Mouse (Mus musculus) cerebellum, adult 9-11 months (tissue): ENCODE measurements at regions not wholly inside any gene's neighbourhood (a gene's known extent, or its start where the extent isn't known, plus 50 kb on each side); places are given as distances from the start of the nearest gene placed in this dataset.

ENCODE experiments used
- DNase-seq: peaks from one replicate; pipeline ENCODE4 v3.0.0; 2022

- no peak for DNase-seq
These were observed 60.0 kb upstream of the Ajap1 start for GRCm38 (mm10) chr4:153542631-153543031.

DNA sequence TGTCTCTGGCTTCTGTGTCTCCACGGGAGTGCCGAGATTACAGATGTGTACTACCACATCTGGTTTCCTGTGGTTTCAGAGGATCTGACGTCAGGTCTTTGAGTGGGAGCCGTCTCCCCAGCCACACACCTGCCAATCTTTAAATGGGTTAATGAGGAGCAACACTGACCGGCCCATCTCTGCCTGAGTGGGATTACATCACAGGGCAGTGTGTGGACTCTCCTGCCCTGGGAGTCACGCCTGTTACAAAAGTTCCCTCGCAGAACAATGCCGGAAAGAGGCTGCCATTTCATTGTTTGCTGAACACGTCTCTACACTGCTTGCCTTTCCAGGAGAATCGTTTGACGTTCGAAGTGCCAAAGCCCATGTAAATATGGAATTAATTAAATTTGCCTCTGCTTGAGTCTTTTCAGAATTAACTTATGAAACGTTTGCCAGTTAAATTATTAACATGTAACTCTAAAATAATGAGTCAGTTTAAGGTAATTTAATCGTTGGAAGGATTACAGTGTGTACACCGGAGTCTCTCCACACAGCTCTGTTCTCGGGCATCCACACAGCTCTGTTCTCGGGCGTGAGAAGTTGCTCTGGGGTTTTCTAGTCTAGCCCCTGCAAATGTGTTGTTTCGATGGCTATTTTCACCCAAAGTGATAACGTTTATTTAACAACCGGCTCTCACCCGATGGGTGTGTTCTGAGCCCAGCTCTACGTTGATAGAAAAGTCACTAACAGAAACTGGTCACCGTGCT lies 61.5 kb upstream of the Ajap1 start:
- DNase-seq = no peak

GRCm38 (mm10) chr4:153546709-153547108 lies 64.1 kb upstream of the Ajap1 start:
- no peak for DNase-seq

- no peak for DNase-seq
These were observed 64.5 kb upstream of the Ajap1 start for GRCm38 (mm10) chr4:153547111-153547510.

- no peak for DNase-seq
These were observed 65.3 kb upstream of the Ajap1 start for GRCm38 (mm10) chr4:153547871-153548270.

GRCm38 (mm10) chr4:153551291-153551690 lies 68.7 kb upstream of the Ajap1 start:
- DNase-seq = no peak

- DNase-seq = no peak
These were observed 69.9 kb upstream of the Ajap1 start for GRCm38 (mm10) chr4:153552483-153552882.

GRCm38 (mm10) chr4:153557812-153558608 lies 75.4 kb upstream of the Ajap1 start:
- DNase-seq = no peak

GRCm38 (mm10) chr4:153559568-153559967 lies 77.0 kb upstream of the Ajap1 start:
- no peak for DNase-seq

DNA sequence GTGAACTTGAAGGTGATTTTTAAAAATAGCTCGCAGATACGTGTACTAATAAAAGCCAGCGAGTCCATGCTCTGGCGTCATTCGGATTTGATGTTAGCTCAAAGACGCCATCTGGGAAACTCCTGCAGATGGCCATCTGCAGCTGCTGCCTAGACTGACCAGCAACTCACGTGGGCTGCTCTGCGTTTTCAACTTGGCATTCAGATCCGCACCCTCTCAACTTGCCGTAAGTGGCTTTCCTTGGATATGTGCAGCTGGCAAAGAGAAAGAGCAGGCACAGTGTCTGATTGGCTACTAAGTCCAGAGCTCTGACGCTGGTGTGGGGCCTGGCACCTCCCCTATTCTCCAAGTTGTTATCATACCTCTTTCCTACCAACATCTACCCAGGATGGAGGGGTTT lies 77.6 kb upstream of the Ajap1 start:
- no peak for DNase-seq

GRCm38 (mm10) chr4:153560956-153561355 lies 78.3 kb upstream of the Ajap1 start:
- no peak for DNase-seq

DNA sequence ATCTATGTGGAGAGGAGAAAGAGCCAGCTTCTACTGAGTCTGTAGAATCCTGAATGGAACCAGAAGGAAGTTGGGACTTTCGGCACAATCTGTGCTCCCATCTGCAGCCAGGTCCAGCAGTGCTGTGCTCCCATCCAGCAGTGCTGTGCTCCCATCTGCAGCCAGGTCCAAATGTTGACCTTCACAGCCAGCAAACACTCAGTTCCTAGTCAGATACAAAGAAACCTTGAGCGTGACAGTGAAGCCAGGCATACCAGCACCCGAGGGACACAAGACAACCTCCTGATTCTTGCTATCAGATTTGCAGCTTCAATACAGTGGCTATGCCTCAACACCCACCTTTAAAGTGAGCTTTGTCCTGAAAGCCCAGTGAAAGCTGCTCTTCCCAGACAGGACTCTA lies 79.4 kb upstream of the Ajap1 start:
- no peak for DNase-seq

GRCm38 (mm10) chr4:153567329-153567973 lies 84.8 kb upstream of the Ajap1 start:
- no peak for DNase-seq

- DNase-seq = no peak
These were observed 90.7 kb upstream of the Ajap1 start for GRCm38 (mm10) chr4:153573180-153573769.

DNA sequence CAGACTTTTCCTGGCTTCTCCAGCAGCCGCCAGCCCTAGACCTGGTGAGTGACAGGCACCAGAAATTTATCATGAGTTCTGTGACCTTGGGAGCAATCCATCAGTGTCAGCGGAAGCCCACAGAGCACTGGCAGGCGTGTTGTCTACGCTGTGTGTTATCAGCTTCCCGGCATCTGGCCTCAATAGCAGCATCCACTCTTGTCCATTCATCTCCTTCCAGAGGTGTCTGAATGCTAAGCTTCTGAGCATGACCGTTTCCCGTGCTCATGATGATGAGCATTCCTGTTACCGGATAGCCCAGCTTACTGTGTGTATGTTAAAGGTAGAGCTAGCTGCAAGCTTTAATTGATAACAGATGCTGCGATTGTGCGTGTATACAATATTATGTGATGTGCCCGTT lies 110.7 kb upstream of the Ajap1 start:
- no peak for DNase-seq

- DNase-seq = no peak
These were observed 117.3 kb upstream of the Ajap1 start for GRCm38 (mm10) chr4:153599794-153600370.

- DNase-seq = no peak
These were observed 119.9 kb upstream of the Ajap1 start for GRCm38 (mm10) chr4:153602496-153602895.

GRCm38 (mm10) chr4:153603056-153603840 lies 120.6 kb upstream of the Ajap1 start:
- DNase-seq = no peak

DNA sequence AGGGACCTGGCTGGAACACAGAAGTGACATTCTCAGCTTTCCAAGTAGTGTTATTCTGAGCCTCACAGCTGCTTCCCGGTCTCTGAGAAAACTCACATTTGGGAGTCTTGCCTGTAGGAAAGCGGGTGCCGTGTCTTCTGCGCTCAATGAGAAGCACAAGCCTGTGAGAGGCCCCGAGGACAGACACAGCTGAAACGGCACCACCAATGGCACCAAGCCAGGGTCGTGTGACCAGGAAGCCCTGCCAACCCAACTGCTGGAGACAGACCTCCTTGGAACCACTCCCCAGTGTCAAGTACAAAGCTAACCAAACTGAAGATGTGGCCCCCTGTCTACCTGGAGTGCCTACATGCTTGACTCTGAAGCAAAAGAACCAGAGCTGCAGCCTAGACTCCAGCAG lies 121.3 kb upstream of the Ajap1 start:
- peak; percentile 18 for DNase-seq

GRCm38 (mm10) chr4:153604695-153605485 lies 122.3 kb upstream of the Ajap1 start:
- peak; percentile 54 for DNase-seq

DNA sequence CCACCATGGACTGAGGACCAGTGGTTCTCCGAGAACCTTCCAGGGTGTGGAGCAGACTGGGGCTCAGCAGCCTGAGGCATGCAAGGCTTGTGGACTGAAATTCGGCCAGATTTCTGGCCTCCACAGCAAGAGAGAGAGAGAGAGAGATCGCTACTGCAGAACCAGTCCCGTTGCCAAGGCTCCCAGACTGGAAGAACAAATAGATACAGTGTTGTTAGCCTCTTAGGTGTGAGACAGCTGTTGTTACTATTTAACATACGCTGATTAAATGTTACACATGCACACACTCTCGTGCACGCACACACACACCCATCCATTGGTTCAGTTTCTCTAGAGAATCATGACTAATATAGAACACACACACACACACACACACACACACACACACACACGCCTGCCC lies 133.4 kb upstream of the Ajap1 start:
- no peak for DNase-seq
